Mouse (Mus musculus) large intestine, adult 2 months (tissue): ENCODE data around the gene Mms22l. TPM values are rescaled to one million over a fixed set of nuclear protein-coding genes. Genes with fewer than 3 reads are reported as not detected.
"Not testable (repeated sequence)": the region's sequence is repeated elsewhere in the genome, so short reads cannot be mapped to it uniquely, and the experiment has no call there.

Experiments
- DNase-seq: peaks from one replicate; pipeline ENCODE4 v3.0.0-alpha.2; 2012; ENCODE audit warnings: low read depth, low spot score
- WGBS: fragments of 180-500 bp; shearing (Covaris S2); methylation state at CpG from one replicate; pipeline ENCODE4 v1.1.7; 2018; 5-methylcytosine and 5-hydroxymethylcytosine counted together
- polyA plus RNA-seq: library from polyadenylated mRNA; depleted of rRNA; stranded (reverse); fragments of >200 nt; gene quantifications from 2 replicates; pipeline ENCODE4 v1.2.3, GENCODE M21; 2012

The Mms22l gene
- polyA plus RNA-seq, 1 experiment = 7.0 TPM

GRCm38 (mm10) chr4:24609564-24609963, 113.3 kb downstream of the Mms22l start:
- no peak for DNase-seq
- WGBS = 99% methylated on average over 2 of the region's 2 CpGs

DNA sequence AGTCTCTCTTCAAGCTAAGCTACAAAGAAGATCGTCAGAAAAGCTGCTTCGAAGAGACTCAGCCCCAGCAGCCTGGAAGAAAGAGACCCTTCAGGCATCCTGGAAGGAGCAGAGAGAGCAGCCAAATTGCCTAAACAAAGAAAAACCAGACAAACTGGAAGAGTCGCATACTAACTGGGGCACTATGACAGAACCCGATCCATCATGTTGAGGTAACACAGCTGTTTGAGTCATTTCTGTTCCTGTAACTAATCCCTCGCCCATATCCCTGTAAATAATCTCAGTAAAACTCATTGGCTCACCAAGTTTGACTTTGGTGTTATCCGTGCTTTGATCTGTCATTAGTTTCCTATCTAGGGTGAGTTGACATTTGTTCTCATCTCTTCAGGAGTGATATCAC, 123.8 kb downstream of the Mms22l start:
- no peak for DNase-seq
- 39% methylated on average over 6 of the region's 6 CpGs for WGBS

DNA sequence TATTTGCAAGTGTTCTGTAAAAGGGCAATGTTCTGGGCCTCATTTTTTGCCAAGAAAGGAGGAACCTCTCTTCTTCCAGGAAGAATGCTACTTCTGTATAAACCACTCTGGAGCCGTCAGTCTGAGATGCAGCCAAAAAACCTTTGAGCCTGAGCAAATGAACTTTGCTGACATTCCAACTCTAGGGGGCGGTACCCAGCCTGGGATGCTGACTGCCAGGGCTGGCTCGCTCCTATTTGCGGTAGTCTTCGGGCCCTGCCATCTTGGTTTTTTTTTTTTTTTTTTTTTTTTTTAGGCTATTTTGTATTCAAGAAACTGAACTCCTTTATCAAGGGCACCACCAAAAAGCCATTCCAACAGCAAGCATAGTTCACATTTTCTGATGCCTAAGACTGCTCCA, 124.2 kb downstream of the Mms22l start:
- 69% methylated on average over 5 of the region's 5 CpGs for WGBS
- no peak for DNase-seq

DNA sequence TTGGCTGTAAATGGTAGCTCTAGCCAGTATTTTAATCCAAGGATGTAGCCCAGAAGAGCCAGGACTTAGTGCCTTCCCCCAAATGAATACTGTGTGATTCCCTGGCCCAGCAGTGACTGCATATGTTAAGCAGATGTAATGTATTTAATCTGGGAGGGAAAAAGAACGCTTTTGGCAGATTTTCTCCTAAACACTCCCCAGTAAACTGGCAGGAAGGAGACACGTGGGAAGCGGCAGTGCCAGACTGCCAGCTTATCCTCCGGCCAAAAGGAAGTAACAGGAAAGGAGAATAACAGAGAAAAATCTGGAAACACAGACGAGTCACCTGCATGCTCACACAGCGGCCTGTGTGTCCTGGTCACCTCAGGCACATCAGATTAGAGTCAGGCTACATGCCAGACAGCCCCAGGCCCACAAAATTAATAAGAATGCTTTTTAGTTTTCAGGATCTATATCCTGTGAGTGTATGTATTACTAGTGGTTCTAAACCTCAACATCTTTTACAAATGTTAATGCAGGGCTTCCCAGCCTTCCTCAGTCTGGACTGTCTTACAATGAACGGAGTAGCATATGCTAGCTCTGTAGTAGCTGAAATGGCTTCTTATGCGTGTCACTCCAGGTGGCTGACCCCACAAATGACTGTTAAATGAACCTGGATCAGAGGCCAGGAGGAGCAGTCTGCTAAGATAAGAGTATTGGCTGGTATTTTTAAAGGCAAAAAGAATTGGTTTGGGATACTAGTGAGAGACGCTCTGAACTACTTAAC, 125.4 kb downstream of the Mms22l start:
- 71% methylated on average over 9 of the region's 9 CpGs for WGBS
- DNase-seq = no peak

DNA sequence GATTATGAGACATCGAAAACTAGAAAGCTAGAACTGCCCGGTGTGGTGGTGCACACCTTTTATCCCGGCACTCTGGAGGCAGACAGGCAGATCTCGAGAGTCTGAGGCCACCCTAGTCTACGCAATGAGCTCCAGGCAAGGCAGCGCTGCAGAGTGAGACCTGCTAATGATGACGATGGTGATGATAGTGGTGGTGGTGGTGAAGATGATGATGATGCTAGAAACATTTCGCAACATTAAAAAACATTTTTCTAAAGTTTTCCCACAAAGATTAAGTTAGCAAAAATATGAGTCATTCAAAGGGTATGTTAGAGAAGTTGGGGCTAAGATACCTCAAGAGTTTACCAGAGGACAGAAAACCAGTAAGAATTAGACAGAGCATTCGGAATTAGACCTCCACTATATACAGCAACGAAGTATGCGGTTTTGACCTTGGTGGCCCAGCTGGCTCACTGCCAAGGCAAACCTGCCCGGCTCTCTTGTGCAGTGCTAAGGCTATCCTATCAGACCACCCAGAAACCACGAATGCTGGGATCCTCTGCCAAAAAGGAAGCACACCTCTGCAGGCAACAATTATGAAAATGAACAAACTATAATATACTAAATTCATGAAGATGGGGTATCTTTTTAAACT, 129.8 kb downstream of the Mms22l start:
- DNase-seq = no peak
- 64% methylated on average over 13 of the region's 13 CpGs for WGBS

- DNase-seq = no peak
- WGBS = 53% methylated on average over 4 of the region's 4 CpGs
These were observed 130.4 kb downstream of the Mms22l start for GRCm38 (mm10) chr4:24626686-24627085.

DNA sequence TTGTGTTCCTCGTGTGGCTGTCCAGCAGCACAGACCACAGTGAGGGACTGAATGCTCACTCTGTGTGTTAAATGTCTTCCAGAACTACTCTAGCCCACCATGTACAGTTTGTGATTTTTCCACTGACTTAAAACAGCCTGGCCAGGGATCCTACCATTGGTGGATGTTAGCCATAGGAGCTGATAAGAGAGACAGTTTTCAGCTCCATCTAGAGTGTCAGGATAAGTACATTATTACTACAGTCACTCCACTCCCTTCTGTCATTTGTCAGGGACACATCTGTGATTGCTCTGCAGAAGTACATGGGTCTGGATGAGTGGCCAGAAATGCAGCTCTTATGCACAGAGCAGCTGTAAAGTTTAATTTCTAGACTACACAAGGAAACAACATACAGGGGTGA, 131.6 kb downstream of the Mms22l start:
- 61% methylated on average over 1 of the region's 1 CpGs for WGBS
- DNase-seq = no peak

GRCm38 (mm10) chr4:24630430-24630829, 134.2 kb downstream of the Mms22l start:
- no peak for DNase-seq
- 30% methylated on average over 2 of the region's 2 CpGs for WGBS

GRCm38 (mm10) chr4:24631177-24631911, 135.1 kb downstream of the Mms22l start:
- WGBS = 79% methylated on average over 9 of the region's 9 CpGs
- no peak for DNase-seq

- WGBS = 79% methylated on average over 2 of the region's 2 CpGs
These were observed 146.1 kb downstream of the Mms22l start for GRCm38 (mm10) chr4:24642306-24642705.

GRCm38 (mm10) chr4:24644735-24645134, 148.5 kb downstream of the Mms22l start:
- DNase-seq = not testable (repeated sequence)
- 85% methylated on average over 7 of the region's 8 CpGs for WGBS

More at GRCm38 (mm10) chr4:24642306-24642705, 146.1 kb downstream of the Mms22l start:
- DNase-seq = no peak
